Mouse (Mus musculus) G1E (cell line): ENCODE data around the gene Cyb5r1.

Experiments
- CTCF ChIP-seq: IDR thresholded peaks from 2 replicates; pipeline ENCODE4 v1.5.1; 2012; ENCODE audit warnings: low read depth, low read length, inconsistent platforms, mixed read lengths
- GATA1 ChIP-seq: IDR thresholded peaks from 2 replicates; pipeline ENCODE4 v1.6.1; 2012; ENCODE audit warnings: borderline replicate concordance, low read length, inconsistent platforms, mixed read lengths
- POLR2AphosphoS5 ChIP-seq: IDR thresholded peaks from 2 replicates; pipeline ENCODE4 v1.6.1; 2012; ENCODE audit warnings: low read depth, low read length, inconsistent platforms; ENCODE audit not compliant: insufficient replicate concordance

GRCm38 (mm10) chr1:134385666-134386065 is 19.7 kb upstream of the Cyb5r1 start, which contains the start of gene 4933406M09Rik:
- TF ChIP-seq CTCF = no peak
- no peak for TF ChIP-seq GATA1
- TF ChIP-seq POLR2AphosphoS5 = no peak
